Mouse (Mus musculus) E14TG2a.4 (cell line): ENCODE data around the gene Fabp1.

ENCODE experiments used
- H3K27me3 ChIP-seq: 2 replicates; pipeline ENCODE4 v1.6.1; 2014; ENCODE audit warnings: low read length, control low read depth; ENCODE audit not compliant: insufficient read depth
- H3K36me3 ChIP-seq: 2 replicates; pipeline ENCODE4 v1.6.1; 2014; ENCODE audit warnings: low read length, control low read depth; ENCODE audit not compliant: insufficient read depth
- H3K4me1 ChIP-seq: replicated peaks from 2 replicates; pipeline ENCODE4 v1.6.1; 2014; ENCODE audit warnings: low read depth, low read length, control low read depth
- H3K4me3 ChIP-seq: replicated peaks from 2 replicates; pipeline ENCODE4 v1.5.1; 2014; ENCODE audit warnings: mild to moderate bottlenecking, low read length
- H3K9me3 ChIP-seq: 2 replicates; pipeline ENCODE4 v1.6.1; 2014; ENCODE audit warnings: low read length, control low read depth
- CTCF ChIP-seq: conservative IDR thresholded peaks from 2 replicates; pipeline ENCODE4 v1.5.1; 2014; ENCODE audit warnings: low read length
- NANOG ChIP-seq: IDR thresholded peaks from 2 replicates; pipeline ENCODE4 v1.6.1; 2014; ENCODE audit warnings: borderline replicate concordance, low read length, mixed read lengths
- POU5F1 ChIP-seq: IDR thresholded peaks from 2 replicates; pipeline ENCODE4 v1.6.1; 2014; ENCODE audit warnings: low read length, borderline replicate concordance

Gene Fabp1

GRCm38 (mm10) chr6:71248420-71248819 lies 48.8 kb downstream of the Fabp1 start:
- Histone ChIP-seq H3K9me3 (no peaks in the 10 kb centered on the region), H3K4me3 (no peak overlapping the region), H3K27me3 (no peaks in the 10 kb centered on the region), H3K36me3 (no peaks in the 10 kb centered on the region), H3K4me1 (peaks cover 27% of the 10 kb centered on the region)
- TF ChIP-seq POU5F1, result no peak
- no peak for TF ChIP-seq CTCF
- TF ChIP-seq NANOG, result no peak

- H3K4me1 ChIP-seq, result peaks cover 35% of the 10 kb centered on the region
- no peaks in the 10 kb centered on the region for H3K36me3 ChIP-seq
- no peak overlapping the region for H3K4me3 ChIP-seq
- TF ChIP-seq POU5F1 (no peak), NANOG (0 out of 2 replicates have a peak, but pooled peaks have one; percentile 8)
- H3K9me3 ChIP-seq, result no peaks in the 10 kb centered on the region
- H3K27me3 ChIP-seq, result no peaks in the 10 kb centered on the region
Observed at GRCm38 (mm10) chr6:71249615-71250014, 50.0 kb downstream of the Fabp1 start.

DNA sequence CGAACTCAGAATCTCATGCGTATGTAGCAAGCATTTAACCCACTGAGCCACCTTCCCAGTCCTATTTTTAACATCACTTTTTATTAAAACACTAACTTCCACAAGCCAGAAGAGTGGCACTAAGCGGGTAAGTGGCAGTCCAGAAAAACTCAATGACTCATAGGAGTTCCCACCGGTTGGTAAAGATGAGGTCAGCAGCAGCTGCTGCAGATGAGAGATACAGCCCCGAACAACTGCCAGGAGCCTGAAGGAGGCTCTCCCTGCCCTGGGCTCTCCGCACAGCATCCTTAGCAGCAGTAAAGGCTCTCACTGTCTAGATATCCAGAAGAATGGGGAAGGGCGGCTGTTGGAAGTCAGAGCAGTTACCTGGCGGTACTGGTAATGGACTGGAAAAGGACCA lies 51.3 kb downstream of the Fabp1 start:
- TF ChIP-seq POU5F1 (no peak), CTCF (no peak), NANOG (no peak)
- Histone ChIP-seq H3K4me3 (peak overlapping the region; percentile 33; the same call in 1 of the 2 replicates), H3K4me1 (peaks cover 40% of the 10 kb centered on the region), H3K27me3 (no peaks in the 10 kb centered on the region), H3K9me3 (no peaks in the 10 kb centered on the region), H3K36me3 (no peaks in the 10 kb centered on the region)

GRCm38 (mm10) chr6:71254456-71254855 lies 54.8 kb downstream of the Fabp1 start:
- Histone ChIP-seq H3K36me3 (no peaks in the 10 kb centered on the region), H3K4me3 (no peak overlapping the region), H3K27me3 (no peaks in the 10 kb centered on the region), H3K9me3 (no peaks in the 10 kb centered on the region), H3K4me1 (peaks cover 51% of the 10 kb centered on the region)
- TF ChIP-seq CTCF (no peak), NANOG (no peak), POU5F1 (no peak)
